Mouse (Mus musculus) hindbrain, embryonic 11.5 days (tissue): ENCODE results near the gene Trmt1l. TPM values are rescaled to one million over a fixed set of nuclear protein-coding genes. Genes with fewer than 3 reads are reported as not detected.
"Not testable (repeated sequence)": the region's sequence is repeated elsewhere in the genome, so short reads cannot be mapped to it uniquely, and the experiment has no call there.

Experiments used
- ATAC-seq: fragments of 200-750 bp; cut with Nextera tagmentation; 2 replicates; pipeline ENCODE4 v1.8.0; 2017; ENCODE audit warnings: mild to moderate bottlenecking, moderate TSS enrichment, moderate library complexity; ENCODE audit not compliant: low FRiP score
- DNase-seq: peaks from one replicate; pipeline ENCODE4 v3.0.0-alpha.2; 2015; ENCODE audit warnings: low spot score
- H3K27ac ChIP-seq: fragments of 300-500 bp; sonication (generic); 2 replicates; pipeline ENCODE4 v1.5.1; 2014; ENCODE audit warnings: mild to moderate bottlenecking, low read depth, low read length
- H3K27me3 ChIP-seq: fragments of 300-500 bp; sonication (generic); 2 replicates; pipeline ENCODE4 v1.6.1; 2014; ENCODE audit warnings: mild to moderate bottlenecking, low read length, moderate library complexity, mixed read lengths; ENCODE audit not compliant: control insufficient read depth, insufficient read depth
- H3K36me3 ChIP-seq: fragments of 300-500 bp; sonication (generic); 2 replicates; pipeline ENCODE4 v1.6.1; 2014; ENCODE audit warnings: mild to moderate bottlenecking, low read length, moderate library complexity, mixed read lengths; ENCODE audit not compliant: control insufficient read depth, insufficient read depth
- H3K4me1 ChIP-seq: fragments of 300-500 bp; sonication (generic); replicated peaks from 2 replicates; pipeline ENCODE4 v1.6.1; 2014; ENCODE audit warnings: low read length, mixed read lengths; ENCODE audit not compliant: control insufficient read depth, insufficient read depth
- H3K4me2 ChIP-seq: fragments of 300-500 bp; sonication (generic); replicated peaks from 2 replicates; pipeline ENCODE4 v1.6.1; 2014; ENCODE audit warnings: mild to moderate bottlenecking, low read depth, low read length
- H3K4me3 ChIP-seq: fragments of 300-500 bp; sonication (generic); 2 replicates; pipeline ENCODE4 v1.5.1; 2014; ENCODE audit warnings: low read depth, low read length
- H3K9ac ChIP-seq: fragments of 300-500 bp; sonication (generic); 2 replicates; pipeline ENCODE4 v1.6.1; 2014; ENCODE audit warnings: low read depth, low read length
- H3K9me3 ChIP-seq: fragments of 300-500 bp; sonication (generic); 2 replicates; pipeline ENCODE4 v1.6.1; 2016; ENCODE audit warnings: low read length; ENCODE audit not compliant: control insufficient read depth
- WGBS: fragments of 180-500 bp; shearing (Covaris S2); extraction: QIAGEN DNeasy Blood & Tissue Kit; methylation state at CpG from one replicate; pipeline ENCODE4 v1.1.7; 2014; 5-methylcytosine and 5-hydroxymethylcytosine counted together
- polyA plus RNA-seq: library from polyadenylated mRNA; unstranded; fragments of >200 nt; fragmentation: Nextera tagmentation; extraction: Ambion mirVana; gene quantifications from 2 replicates; pipeline ENCODE4 v1.2.1, GENCODE M21; 2014

The Trmt1l gene
- polyA plus RNA-seq, 1 experiment from 2014 or later: 63.8 TPM

- no peaks in the 10 kb centered on the region for H3K4me1 ChIP-seq
- no peaks in the 10 kb centered on the region for H3K27me3 ChIP-seq
- no peak for DNase-seq
- no peak overlapping the region for H3K4me3 ChIP-seq
- no peaks in the 10 kb centered on the region for H3K9me3 ChIP-seq
- no peak for ATAC-seq
- H3K36me3 ChIP-seq: peaks cover 7% of the 10 kb centered on the region; the same call in 1 of the 2 replicates
- no peak overlapping the region for H3K9ac ChIP-seq
- no peak overlapping the region for H3K27ac ChIP-seq
- 95% methylated on average over 10 of the region's 10 CpGs for WGBS
- H3K4me2 ChIP-seq: no peak overlapping the region
These were observed 21.5 kb downstream of the Trmt1l start for GRCm38 (mm10) chr1:151449866-151450265.

- Histone ChIP-seq H3K4me1 (no peaks in the 10 kb centered on the region), H3K9ac (no peak overlapping the region), H3K4me3 (no peak overlapping the region), H3K4me2 (no peak overlapping the region), H3K27ac (no peak overlapping the region), H3K27me3 (no peaks in the 10 kb centered on the region), H3K36me3 (peaks cover 4% of the 10 kb centered on the region; the same call in 1 of the 2 replicates), H3K9me3 (no peaks in the 10 kb centered on the region)
- no peak for ATAC-seq
- 96% methylated on average over 1 of the region's 2 CpGs for WGBS
- DNase-seq: no peak
These were observed 22.5 kb downstream of the Trmt1l start for GRCm38 (mm10) chr1:151450851-151451250.

- DNase-seq: no peak
- no peak for ATAC-seq
- WGBS: 96% methylated on average over 11 of the region's 11 CpGs
- H3K36me3 ChIP-seq: peaks cover 4% of the 10 kb centered on the region; the same call in 1 of the 2 replicates
- H3K4me2 ChIP-seq: no peak overlapping the region
- no peaks in the 10 kb centered on the region for H3K27me3 ChIP-seq
- H3K9me3 ChIP-seq: no peaks in the 10 kb centered on the region
- no peak overlapping the region for H3K9ac ChIP-seq
- no peak overlapping the region for H3K4me3 ChIP-seq
- H3K4me1 ChIP-seq: no peaks in the 10 kb centered on the region
- H3K27ac ChIP-seq: no peak overlapping the region
These were observed 23.6 kb downstream of the Trmt1l start for GRCm38 (mm10) chr1:151451946-151452345.

- Histone ChIP-seq H3K27ac (no peak overlapping the region), H3K4me2 (no peak overlapping the region), H3K27me3 (no peaks in the 10 kb centered on the region), H3K9me3 (no peaks in the 10 kb centered on the region), H3K4me1 (no peaks in the 10 kb centered on the region), H3K36me3 (peaks cover 2% of the 10 kb centered on the region; the same call in 1 of the 2 replicates), H3K9ac (no peak overlapping the region), H3K4me3 (no peak overlapping the region)
- no peak for ATAC-seq
- DNase-seq: no peak
- WGBS: 92% methylated on average over 5 of the region's 5 CpGs
These were observed 28.7 kb downstream of the Trmt1l start for GRCm38 (mm10) chr1:151457087-151457486.

GRCm38 (mm10) chr1:151461265-151461664, 32.9 kb downstream of the Trmt1l start:
- WGBS: 80% methylated on average over 9 of the region's 9 CpGs
- Histone ChIP-seq H3K9ac (no peak overlapping the region), H3K4me3 (no peak overlapping the region), H3K27ac (no peak overlapping the region), H3K4me2 (no peak overlapping the region), H3K36me3 (no peaks in the 10 kb centered on the region), H3K27me3 (no peaks in the 10 kb centered on the region), H3K4me1 (no peaks in the 10 kb centered on the region), H3K9me3 (no peaks in the 10 kb centered on the region)
- ATAC-seq: no peak
- no peak for DNase-seq

GRCm38 (mm10) chr1:151464914-151465313, 36.6 kb downstream of the Trmt1l start:
- Histone ChIP-seq H3K9me3 (no peaks in the 10 kb centered on the region), H3K36me3 (no peaks in the 10 kb centered on the region), H3K4me1 (no peaks in the 10 kb centered on the region), H3K4me3 (no peak overlapping the region), H3K27me3 (no peaks in the 10 kb centered on the region), H3K9ac (no peak overlapping the region), H3K27ac (no peak overlapping the region), H3K4me2 (no peak overlapping the region)
- DNase-seq (no peak), ATAC-seq (no peak)
- 61% methylated on average over 4 of the region's 4 CpGs for WGBS

GRCm38 (mm10) chr1:151466571-151466970, 38.2 kb downstream of the Trmt1l start:
- Histone ChIP-seq H3K4me1 (no peaks in the 10 kb centered on the region), H3K27me3 (no peaks in the 10 kb centered on the region), H3K4me3 (no peak overlapping the region), H3K36me3 (no peaks in the 10 kb centered on the region), H3K9me3 (no peaks in the 10 kb centered on the region), H3K4me2 (no peak overlapping the region), H3K27ac (no peak overlapping the region), H3K9ac (no peak overlapping the region)
- WGBS: 90% methylated on average over 4 of the region's 4 CpGs
- no peak for DNase-seq
- ATAC-seq: no peak

GRCm38 (mm10) chr1:151471429-151471828, 43.1 kb downstream of the Trmt1l start:
- Histone ChIP-seq H3K27ac (no peak overlapping the region), H3K4me1 (no peaks in the 10 kb centered on the region), H3K36me3 (0 out of 2 replicates have a peak, but pooled peaks cover 8% of the 10 kb centered on the region), H3K9me3 (no peaks in the 10 kb centered on the region), H3K27me3 (no peaks in the 10 kb centered on the region), H3K9ac (no peak overlapping the region), H3K4me2 (no peak overlapping the region), H3K4me3 (no peak overlapping the region)
- peak; percentile 33; the same call in 1 of the 2 replicates for ATAC-seq
- no peak for DNase-seq
- WGBS: 48% methylated on average over 7 of the region's 7 CpGs

- 93% methylated on average over 8 of the region's 8 CpGs for WGBS
- not testable (repeated sequence) for H3K9ac ChIP-seq, H3K4me2 ChIP-seq, H3K4me1 ChIP-seq, ATAC-seq, H3K4me3 ChIP-seq, H3K9me3 ChIP-seq, DNase-seq, H3K27ac ChIP-seq, H3K27me3 ChIP-seq
- H3K36me3 ChIP-seq: 0 out of 2 replicates have a peak, but pooled peaks cover 10% of the 10 kb centered on the region
These were observed 44.0 kb downstream of the Trmt1l start for GRCm38 (mm10) chr1:151472386-151472785.
